Mouse (Mus musculus) forelimb bud, embryonic 11.5 days (tissue): ENCODE measurements around the gene Actbl2.

Experiments used
- DNase-seq: peaks from one replicate; pipeline ENCODE4 v3.0.0-alpha.2; 2012; ENCODE audit warnings: low read depth, low spot score

Actbl2 gene

DNA sequence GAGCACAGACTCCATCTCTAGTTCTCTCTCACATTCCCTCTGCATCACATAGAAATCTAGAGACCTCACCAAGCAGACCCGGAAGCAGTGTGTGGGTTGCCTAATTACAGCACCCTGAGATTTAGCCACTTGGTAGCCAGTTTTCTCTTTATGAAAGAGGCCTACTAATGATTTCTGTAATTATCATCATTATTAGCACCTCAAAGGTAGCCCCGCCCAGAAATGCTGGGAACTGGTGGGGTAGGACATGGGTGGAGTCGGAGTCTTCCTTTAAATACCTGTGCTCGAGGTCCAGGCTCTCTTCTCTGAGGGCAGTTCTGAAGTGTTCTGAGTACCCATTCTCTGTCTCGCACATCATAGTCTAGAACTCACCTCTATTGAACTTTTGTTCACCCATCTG, at the start of gene Actbl2:
Gene Actbl2, plus strand, starts transcription at position 301 of the 400 bp plus-strand sequence.
- DNase-seq = no peak

- peak; percentile 37 for DNase-seq
Measured at GRCm38 (mm10) chr13:111210649-111211378, 44.0 kb upstream of the Actbl2 start.

GRCm38 (mm10) chr13:111228768-111229167, 26.0 kb upstream of the Actbl2 start:
- DNase-seq = peak; percentile 42

DNA sequence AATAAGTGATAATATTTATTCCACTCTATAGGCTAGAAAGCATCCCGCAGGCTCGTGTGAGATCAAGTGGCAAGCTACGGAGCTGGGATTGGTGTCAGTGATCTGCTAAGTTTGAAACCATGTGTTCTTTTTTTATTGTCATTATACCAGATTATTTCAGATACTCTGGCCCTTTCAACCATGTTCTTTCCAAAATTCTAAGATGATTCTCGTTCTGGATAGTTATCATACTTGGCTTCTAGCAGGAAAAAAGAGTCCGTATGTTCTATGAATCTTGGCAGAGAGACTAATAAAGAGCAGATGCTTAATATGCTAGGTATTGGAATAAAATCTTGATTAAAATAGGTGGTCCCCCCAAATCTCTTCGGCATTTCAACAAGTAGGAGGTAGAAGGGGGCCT, 25.3 kb upstream of the Actbl2 start:
- no peak for DNase-seq

GRCm38 (mm10) chr13:111232416-111232815, 22.4 kb upstream of the Actbl2 start:
- DNase-seq = no peak

DNA sequence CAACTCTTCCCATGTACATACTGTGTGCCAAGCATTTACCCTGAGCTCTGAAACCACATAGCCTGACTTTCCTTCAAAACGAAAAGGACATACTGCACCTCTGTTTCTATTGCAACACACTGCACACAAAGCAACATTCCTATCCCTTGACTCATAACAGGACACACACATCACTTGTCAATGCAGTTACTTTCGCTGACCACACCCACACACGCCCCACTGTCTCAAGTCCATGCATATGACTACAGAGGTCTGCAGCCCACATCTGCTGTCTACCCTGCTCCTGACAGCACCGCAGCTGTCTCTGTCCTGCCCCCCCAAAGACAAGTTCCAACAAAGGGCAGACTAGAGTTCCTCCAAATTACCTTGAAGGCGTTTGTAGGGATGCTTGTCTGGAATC, 21.5 kb upstream of the Actbl2 start:
- DNase-seq = peak; percentile 25

DNA sequence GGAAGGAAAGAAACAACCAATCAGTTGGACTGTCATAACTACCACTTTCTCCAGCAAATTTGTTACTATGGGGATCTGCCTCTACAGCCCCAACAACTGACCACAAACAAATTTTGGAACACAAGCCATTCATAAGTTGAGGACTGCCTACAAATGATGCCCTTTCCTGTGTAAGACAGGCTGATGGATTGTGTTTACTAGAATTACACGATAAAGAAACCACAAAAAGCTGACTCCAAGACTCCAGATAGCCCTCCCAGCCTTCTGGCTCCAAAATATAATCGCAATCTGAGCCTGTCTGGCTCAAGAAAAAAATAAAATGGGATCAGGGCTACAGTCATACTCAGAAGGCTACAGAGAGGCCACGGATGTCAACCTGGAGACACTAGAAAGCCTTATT, 20.2 kb upstream of the Actbl2 start:
- no peak for DNase-seq

- no peak for DNase-seq
Measured at GRCm38 (mm10) chr13:111235719-111236166, 19.1 kb upstream of the Actbl2 start.

DNA sequence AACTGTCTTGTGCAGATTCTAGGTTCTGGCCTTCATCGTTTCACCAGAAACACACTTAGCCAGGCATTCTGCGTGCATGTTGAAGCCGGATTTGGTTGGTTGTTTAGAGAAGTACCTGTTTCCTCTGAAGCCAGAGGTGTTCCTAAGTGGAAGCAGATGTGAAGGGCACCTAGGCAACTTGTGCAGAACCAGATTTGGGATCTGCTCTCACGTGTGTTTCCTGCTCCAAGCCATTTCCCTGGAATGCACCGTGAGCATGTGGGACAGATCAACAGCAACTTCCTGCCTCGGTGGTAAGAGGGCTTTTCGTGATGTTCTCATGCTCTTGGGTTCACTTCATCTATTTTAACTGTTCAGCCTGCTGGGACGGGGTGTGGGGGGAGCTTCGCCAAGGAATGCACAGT, 18.4 kb upstream of the Actbl2 start:
- DNase-seq = peak; percentile 84

DNA sequence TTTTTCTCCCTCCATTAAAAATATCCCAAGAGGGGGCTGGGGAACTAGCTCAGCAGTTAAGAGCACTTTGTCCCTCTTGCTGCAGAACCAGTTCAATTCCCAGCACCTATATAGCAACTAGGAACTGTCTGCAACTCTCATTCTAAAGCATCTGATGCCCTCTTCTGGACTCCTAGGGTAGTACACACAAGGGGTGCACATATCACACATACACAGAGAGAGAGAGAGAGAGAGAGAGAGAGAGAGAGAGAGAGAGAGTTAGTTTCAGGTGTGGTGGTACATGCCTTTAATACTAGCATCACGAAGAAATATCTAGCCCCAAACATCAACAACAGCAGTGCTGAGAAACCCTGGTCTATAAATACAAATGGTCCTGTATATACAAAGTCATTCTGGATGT, 17.5 kb upstream of the Actbl2 start:
- no peak for DNase-seq

DNA sequence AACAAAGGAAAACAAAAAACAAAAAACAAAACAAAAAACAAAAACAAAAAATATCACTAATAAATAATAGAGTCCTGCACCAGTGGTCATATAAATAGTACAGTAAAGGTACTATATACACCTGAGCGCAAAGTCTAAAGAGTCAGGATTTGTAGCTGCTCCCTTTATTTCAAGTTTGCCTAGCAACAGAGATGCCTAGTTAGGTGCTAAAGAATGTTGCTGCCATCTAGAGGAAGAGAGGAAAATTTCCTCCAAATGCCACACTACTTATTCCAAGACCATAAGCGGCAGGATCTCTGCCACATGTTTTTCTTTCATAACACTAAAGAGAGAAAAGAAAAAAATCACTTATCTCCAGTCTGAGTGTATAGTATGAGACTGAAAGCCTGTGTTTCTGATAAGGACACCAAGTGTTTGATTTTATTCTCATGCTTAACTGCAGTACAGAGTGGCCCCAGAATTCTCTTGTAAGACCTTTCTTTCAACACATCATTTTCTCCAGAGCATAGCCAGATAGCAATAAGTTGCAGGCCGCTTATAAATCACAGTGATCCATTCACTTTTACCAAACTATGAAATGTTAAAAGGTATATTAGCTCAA, 16.8 kb upstream of the Actbl2 start:
- peak; percentile 71 for DNase-seq

DNA sequence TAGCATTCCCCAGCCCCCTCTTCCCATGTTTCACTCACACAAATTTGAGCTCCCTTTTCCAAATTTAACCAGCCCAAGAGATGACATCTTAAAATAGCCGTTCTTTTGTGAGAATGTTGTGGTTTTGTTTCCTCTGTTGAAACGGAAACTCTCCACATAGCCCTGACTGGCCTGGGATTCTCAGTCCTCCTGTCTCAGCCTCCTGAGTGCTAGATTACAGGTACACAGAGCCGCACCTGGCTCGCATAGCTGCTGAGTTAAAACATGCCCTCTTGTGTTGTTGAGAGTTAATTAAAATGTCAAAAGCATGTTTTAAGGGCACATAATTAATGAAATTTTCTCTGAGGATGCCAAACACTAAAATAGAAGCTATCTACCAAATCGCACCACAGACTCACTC, 3.7 kb upstream of the Actbl2 start:
- DNase-seq = no peak

- no peak for DNase-seq
Measured at GRCm38 (mm10) chr13:111251795-111252194, 3.0 kb upstream of the Actbl2 start.

GRCm38 (mm10) chr13:111258016-111258415, 3.2 kb downstream of the Actbl2 start:
- no peak for DNase-seq

GRCm38 (mm10) chr13:111258424-111259092, 3.7 kb downstream of the Actbl2 start:
- no peak for DNase-seq

DNA sequence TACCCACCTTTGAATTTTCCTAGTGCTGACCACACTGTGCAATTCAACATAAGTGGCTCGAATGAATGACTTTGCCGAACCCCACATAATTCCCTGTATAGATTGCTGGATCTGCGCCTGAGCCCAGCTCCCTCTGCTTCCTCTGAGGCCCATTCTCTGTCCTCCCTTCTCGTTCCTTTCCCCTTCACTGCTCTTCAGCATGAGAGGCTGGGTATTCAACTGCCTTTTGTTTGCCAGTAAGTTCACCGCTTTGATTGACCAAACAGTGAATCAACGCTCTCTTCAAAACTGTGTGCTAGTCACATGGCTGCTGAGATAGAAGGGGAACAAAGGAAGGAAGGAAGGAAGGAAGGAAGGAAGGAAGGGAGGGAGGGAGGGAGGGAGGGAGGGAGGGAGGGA, 4.3 kb downstream of the Actbl2 start:
- no peak for DNase-seq

GRCm38 (mm10) chr13:111259711-111260110, 4.9 kb downstream of the Actbl2 start:
- peak; percentile 33 for DNase-seq

- no peak for DNase-seq
Measured at GRCm38 (mm10) chr13:111263186-111263585, 8.4 kb downstream of the Actbl2 start.

- DNase-seq = no peak
Measured at GRCm38 (mm10) chr13:111263758-111264157, 8.9 kb downstream of the Actbl2 start.

DNA sequence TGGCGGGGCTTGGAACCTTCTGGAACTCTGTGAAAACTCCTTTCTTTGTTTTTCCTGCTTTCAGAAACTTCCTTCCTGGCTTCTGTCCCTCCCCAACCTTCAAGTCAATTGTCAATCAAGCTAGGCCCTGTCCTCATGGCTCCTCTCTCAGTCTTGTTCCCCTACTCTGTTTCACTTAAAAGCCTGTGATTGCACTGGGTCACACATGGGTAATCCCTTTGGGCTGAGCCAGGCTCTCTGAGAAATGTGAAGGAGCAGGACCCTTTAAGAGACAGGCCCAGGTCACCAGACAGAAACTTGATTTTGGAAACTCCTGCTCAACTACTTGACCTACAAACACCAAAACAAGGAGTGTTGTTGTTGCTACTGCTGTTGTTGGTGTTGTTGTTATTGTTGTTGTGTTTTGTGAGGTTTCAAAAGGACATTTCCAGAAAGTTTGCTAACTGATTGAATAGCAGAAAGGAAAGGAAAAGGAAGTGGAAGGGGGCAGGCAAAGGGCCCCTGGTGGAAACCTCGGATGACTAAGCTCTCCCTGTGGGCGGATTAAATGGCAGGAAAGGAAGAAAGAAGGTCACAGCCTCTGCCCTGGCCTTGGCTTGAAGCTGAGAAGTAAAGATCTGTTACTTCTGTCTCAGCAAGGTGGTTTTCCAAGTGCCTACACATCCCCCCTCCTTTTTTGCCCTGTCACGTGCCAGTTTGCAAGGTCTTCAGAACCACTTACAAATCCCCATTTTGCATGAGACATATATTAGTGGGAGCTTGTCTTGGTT, 10.6 kb downstream of the Actbl2 start:
- no peak for DNase-seq

GRCm38 (mm10) chr13:111266855-111267254, 12.0 kb downstream of the Actbl2 start:
- no peak for DNase-seq

DNA sequence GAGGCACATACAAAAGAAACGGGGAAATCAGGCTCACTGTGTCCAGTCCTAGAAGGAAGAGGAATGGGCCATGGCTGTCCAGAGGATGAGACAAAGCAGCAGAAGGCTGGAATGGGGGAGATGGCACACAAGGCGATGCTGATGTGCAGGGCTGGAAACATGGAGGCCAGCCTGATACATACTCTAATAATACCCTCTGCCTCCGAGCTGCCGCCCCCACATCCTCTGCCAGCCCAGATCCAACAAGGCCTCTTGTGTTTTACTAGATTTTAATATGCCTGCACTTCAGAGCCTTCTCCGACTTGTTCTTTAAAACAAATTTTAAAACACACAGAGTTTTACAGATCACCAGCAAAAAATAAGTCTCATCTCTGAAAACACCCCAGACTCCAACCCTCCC, 14.2 kb downstream of the Actbl2 start:
- DNase-seq = no peak
